Mouse (Mus musculus): Measurements from ENCODE around the gene Kcnc3.

Gene Kcnc3

GRCm38 (mm10) chr7:44590402-44591347 is at the start of gene Kcnc3:
Gene Kcnc3, plus strand, starts transcription at chr7:44590664.
- peak; percentile 98 to 99 for DNase-seq

GRCm38 (mm10) chr7:44542555-44542954 is 47.9 kb upstream of the Kcnc3 start:
- DNase-seq = no peak

- no peak for DNase-seq
Observed at GRCm38 (mm10) chr7:44543071-44543470, 47.4 kb upstream of the Kcnc3 start.

- DNase-seq = no peak
Observed at GRCm38 (mm10) chr7:44546274-44546673, 44.2 kb upstream of the Kcnc3 start.

- DNase-seq = no peak
Observed at GRCm38 (mm10) chr7:44547041-44547440, 43.4 kb upstream of the Kcnc3 start.

- DNase-seq = peak; percentile 55 to 57
Observed at GRCm38 (mm10) chr7:44547725-44548124, 42.7 kb upstream of the Kcnc3 start.

- peak; percentile 100 for DNase-seq
Observed at GRCm38 (mm10) chr7:44548497-44549087, 41.9 kb upstream of the Kcnc3 start, which contains the start of gene Pold1. Gene Pold1, minus strand, starts transcription at chr7:44548849.

GRCm38 (mm10) chr7:44549621-44550408 is 40.6 kb upstream of the Kcnc3 start:
- DNase-seq = no peak

- DNase-seq = no peak
Observed at GRCm38 (mm10) chr7:44550409-44550678, 40.1 kb upstream of the Kcnc3 start.

GRCm38 (mm10) chr7:44551301-44551700 is 39.2 kb upstream of the Kcnc3 start:
- DNase-seq = no peak

GRCm38 (mm10) chr7:44551731-44552130 is 38.7 kb upstream of the Kcnc3 start:
- peak; percentile 47 to 51 for DNase-seq

- no peak for DNase-seq
Observed at GRCm38 (mm10) chr7:44552141-44552908, 38.1 kb upstream of the Kcnc3 start.

- peak; percentile 91 to 92 for DNase-seq
Observed at GRCm38 (mm10) chr7:44553196-44553764, 37.2 kb upstream of the Kcnc3 start.

GRCm38 (mm10) chr7:44553826-44554225 is 36.6 kb upstream of the Kcnc3 start, which contains the start of gene Nr1h2:
Gene Nr1h2, minus strand, starts transcription at chr7:44553951.
- peak; percentile 98 for DNase-seq

GRCm38 (mm10) chr7:44557629-44558028 is 32.8 kb upstream of the Kcnc3 start:
- no peak for DNase-seq

- DNase-seq = peak; percentile 93 to 94
Observed at GRCm38 (mm10) chr7:44560435-44561400, 29.7 kb upstream of the Kcnc3 start.

GRCm38 (mm10) chr7:44563284-44563683 is 27.2 kb upstream of the Kcnc3 start:
- no peak for DNase-seq

- DNase-seq = no peak
Observed at GRCm38 (mm10) chr7:44564486-44564885, 26.0 kb upstream of the Kcnc3 start.

GRCm38 (mm10) chr7:44565414-44565813 is 25.1 kb upstream of the Kcnc3 start:
- DNase-seq = no peak

- no peak for DNase-seq
Observed at GRCm38 (mm10) chr7:44568803-44569202, 21.7 kb upstream of the Kcnc3 start.

- no peak for DNase-seq
Observed at GRCm38 (mm10) chr7:44570989-44571388, 19.5 kb upstream of the Kcnc3 start.

All from cerebellum, postnatal 10 days (tissue).